Mouse (Mus musculus) brown adipose tissue, adult 24 weeks (tissue): ENCODE data around the gene Lpin3. TPM values are rescaled to one million over a fixed set of nuclear protein-coding genes. Genes with fewer than 3 reads are reported as not detected.

ENCODE experiments used
- H3K27ac ChIP-seq: fragments of 200-500 bp; replicated peaks from 2 replicates; pipeline ENCODE4 v1.5.1; 2012; ENCODE audit warnings: low read depth, mild to moderate bottlenecking, low read length
- H3K4me1 ChIP-seq: fragments of 200-500 bp; 2 replicates; pipeline ENCODE4 v1.6.1; 2012; ENCODE audit warnings: low read length, mixed read lengths; ENCODE audit not compliant: control insufficient read depth, insufficient read depth, insufficient read length
- H3K4me3 ChIP-seq: fragments of 200-500 bp; 2 replicates; pipeline ENCODE4 v1.5.1; 2012; ENCODE audit warnings: low read depth, mild to moderate bottlenecking, low read length, moderate library complexity; ENCODE audit not compliant: insufficient read depth
- polyA plus RNA-seq: library from polyadenylated mRNA; stranded (reverse); fragments of >200 nt; gene quantifications from 2 replicates; pipeline ENCODE4 v1.2.4, GENCODE M21; 2012; ENCODE audit not compliant: missing spikeins, insufficient read depth, insufficient read length

Lpin3 gene
- polyA plus RNA-seq, 1 experiment = 0.71 TPM

DNA sequence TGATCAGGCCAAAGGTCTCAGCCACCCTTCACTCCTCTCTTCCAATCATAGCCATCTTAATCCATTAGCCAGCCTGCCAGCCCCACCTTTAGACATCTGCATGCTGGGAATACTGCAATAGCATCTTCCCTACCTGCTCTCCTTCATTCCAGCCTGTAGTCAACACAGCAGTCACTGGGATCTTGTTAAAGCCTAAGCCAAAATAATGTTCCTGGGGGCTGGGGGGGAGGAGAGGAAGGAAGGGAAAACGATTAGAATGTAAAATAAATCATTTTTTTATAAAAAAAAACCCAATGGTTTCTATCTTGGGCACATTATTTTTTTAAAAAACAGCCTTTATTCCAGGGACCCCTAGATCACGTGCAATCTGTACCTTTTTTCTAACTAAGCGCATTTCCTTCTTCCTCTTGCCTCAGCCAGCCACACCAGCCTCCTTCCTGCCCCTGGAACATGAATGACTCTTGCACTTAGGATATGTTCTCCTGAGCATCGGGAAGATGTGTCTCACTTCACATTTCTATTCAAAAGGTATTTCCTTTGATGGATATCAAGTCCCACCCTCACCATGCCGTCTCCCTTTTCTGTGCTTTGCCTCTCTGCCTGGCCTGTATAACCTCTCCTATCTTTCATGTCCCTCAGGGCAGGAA, 6.1 kb upstream of the Lpin3 start:
- H3K4me3 ChIP-seq = no peak overlapping the region
- H3K27ac ChIP-seq = peak overlapping the region; percentile 95
- H3K4me1 ChIP-seq = peaks cover 15% of the 10 kb centered on the region; the same call in 1 of the 2 replicates

DNA sequence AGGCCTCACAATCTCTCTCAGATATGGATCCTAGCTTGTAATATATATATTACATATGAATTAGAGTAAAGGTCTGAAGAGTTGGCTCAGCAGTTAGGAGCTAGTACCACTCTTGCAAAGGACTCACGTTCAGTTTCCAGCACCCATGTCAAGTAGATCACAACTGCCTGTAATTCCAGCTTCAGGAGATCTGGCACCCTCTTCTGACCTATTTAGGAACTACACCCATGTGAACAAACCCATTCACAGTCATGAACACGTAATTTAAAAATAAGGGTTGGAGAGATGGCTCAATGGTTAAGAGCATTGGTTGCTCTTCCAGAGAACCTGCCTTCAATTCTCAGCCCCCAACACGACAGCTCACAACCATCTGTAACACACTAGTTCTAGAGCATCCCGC, 4.4 kb upstream of the Lpin3 start:
- H3K27ac ChIP-seq = no peak overlapping the region

DNA sequence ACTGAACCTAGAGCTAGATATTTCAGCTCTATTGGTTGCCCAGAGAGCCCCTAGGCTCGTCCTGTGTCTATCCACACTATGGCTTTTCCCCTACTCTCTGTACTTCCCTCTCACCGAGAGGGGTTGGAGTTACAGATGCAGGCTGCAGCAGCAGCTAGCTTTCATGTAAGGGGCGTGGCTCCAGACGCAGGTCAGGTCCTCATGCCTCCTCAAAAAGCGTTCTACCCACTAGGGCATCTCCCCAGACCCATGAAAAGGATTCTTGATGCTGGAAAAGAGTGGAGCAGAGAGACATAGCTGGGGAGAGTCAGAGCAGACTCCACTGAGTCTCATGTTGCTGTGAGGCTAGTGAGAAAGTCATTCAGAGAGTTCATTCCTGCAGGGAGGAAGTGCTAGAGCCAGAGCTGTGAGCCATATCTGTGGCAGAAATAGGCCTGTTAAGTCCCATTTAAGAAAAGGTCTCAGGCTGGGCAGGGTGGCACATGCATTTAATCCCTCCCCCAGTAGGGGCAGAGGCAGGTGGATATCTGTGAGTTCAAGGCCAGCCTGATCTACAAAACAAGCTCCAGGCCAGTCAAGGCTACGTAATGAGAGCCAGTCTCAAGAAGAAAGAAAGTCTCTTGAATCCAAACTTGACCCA, 1.1 kb downstream of the Lpin3 start:
- Histone ChIP-seq H3K27ac (peak overlapping the region; percentile 95), H3K4me3 (peak overlapping the region; percentile 28), H3K4me1 (peaks cover 46% of the 10 kb centered on the region)

More for the DNA sequence above, 4.4 kb upstream of the Lpin3 start:
- no peak overlapping the region for H3K4me3 ChIP-seq
- peaks cover 22% of the 10 kb centered on the region for H3K4me1 ChIP-seq

DNA sequence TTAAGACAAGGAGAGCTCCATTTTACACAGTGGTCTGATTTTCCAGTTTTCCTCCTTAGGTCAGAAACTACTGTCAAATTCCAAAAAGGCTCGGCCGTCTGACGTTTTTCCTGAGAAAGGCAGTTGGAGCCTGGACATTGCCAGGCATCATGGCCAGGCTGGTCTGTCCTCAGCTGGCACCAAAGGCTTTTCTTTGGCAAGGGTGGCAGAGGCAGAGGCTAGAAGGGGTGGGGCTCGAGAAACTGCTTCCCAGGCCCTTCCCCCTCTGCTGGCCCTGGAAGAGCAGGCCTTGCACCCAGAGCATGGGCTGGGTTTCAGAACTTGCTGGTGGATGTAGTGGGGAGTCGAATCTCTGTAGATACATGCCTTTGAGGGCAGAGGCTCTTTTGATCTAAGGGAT, 2.0 kb downstream of the Lpin3 start:
- peak overlapping the region; percentile 95 for H3K27ac ChIP-seq
- H3K4me1 ChIP-seq = peaks cover 46% of the 10 kb centered on the region
- no peak overlapping the region for H3K4me3 ChIP-seq

DNA sequence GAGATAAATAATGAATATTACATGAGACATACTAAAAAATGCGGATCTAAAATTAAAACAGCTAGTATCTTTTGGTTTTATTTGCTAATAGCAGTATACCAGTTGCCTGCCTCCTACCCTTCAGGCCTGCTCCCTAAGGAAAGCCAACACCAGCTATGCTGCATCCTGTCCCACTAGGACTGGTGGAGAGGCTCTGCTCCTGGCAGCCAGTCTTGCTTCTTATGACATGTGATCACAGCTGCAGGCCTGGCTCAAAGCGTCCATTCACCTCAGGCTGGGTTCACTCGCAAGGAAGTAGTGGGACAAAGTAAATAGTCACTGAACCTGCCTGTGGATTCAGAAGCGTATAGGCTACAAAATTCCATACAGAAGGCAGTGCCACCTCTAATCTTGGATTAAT, 3.4 kb downstream of the Lpin3 start:
- H3K4me1 ChIP-seq = peaks cover 46% of the 10 kb centered on the region
- H3K4me3 ChIP-seq = no peak overlapping the region
- peak overlapping the region; percentile 58 for H3K27ac ChIP-seq

DNA sequence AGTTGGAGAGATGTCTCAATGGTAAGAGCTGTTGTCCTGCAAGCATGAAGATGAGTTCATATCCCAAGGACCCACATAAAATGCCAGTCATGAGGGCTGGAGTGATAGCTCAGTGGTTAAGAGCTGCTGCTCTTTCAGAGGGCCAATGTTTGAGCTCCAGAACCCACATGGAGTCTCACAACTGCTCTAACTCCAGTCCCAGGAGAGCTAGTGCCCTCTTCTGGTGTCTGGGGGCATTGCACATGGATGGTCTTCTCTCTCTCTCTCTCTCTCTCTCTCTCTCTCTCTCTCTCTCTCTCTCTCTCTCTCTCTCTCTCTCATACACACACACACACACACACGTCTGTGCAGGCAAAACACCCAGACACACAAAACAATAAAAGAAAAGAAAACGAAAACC, 4.4 kb downstream of the Lpin3 start:
- peak overlapping the region; percentile 58; the same call in 1 of the 2 replicates for H3K27ac ChIP-seq
- peaks cover 45% of the 10 kb centered on the region for H3K4me1 ChIP-seq
- no peak overlapping the region for H3K4me3 ChIP-seq

DNA sequence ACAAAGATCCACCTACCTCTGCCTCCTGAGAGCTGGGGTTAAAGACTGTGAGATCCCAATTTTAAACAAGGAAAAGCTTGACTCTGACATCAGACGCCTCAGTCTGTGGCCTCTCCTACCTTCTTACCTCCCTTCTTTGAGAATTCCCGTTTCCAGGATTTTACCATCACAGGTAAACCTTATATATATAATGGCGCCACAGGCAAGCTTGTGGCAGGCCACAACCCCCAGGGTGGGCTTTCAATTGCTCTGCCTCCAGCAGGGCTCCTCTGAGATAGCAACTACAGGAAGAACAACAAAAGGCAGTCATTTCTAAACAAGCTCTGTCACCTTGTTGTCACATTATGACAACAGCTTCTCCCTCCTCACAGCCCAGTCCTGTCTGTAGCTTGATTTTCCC, 5.8 kb downstream of the Lpin3 start:
- no peak overlapping the region for H3K4me3 ChIP-seq
- no peak overlapping the region for H3K27ac ChIP-seq
- peaks cover 31% of the 10 kb centered on the region for H3K4me1 ChIP-seq

DNA sequence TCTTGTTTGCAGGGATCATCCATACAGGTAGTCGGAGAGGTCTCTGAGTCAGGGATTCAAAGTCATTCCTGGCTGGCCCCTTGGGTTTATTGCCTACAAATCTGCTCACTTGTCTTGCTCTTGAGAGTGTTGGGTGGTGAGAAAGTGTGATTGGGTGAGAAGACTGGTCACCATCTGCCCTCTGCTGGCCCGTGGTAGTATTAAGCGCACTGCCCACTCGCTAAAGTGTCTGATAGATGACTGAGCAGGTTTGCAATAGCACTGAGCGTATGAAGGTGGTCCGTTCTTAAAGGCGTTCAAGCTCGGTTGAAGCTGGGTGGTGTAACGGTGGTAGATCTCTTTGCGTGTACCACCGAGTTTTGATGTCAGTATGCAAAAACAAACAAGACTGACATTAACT, 6.8 kb downstream of the Lpin3 start:
- H3K27ac ChIP-seq = no peak overlapping the region
- peak overlapping the region; percentile 40 for H3K4me3 ChIP-seq
- H3K4me1 ChIP-seq = peaks cover 21% of the 10 kb centered on the region

DNA sequence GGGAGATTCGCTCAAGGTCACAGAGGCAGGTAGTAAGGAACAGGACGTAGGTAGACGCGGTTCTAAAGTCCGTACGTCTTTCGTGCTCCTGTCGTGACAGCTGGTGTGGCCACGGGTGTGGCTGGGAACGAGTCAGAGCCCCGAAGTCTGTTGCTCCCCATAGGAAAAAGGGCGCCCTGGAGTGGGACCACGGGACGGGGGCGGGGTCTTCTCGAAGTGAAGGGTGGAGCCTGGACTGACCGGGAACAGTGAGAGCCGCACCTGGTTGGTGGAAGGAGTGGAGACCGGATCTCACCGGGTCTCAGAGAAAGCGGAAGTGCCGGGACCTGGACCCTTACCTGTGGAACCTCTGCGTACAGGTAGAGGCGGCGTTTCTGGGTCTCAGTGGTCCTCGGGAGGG, 7.4 kb downstream of the Lpin3 start:
- Histone ChIP-seq H3K27ac (no peak overlapping the region), H3K4me3 (peak overlapping the region; percentile 40), H3K4me1 (peaks cover 15% of the 10 kb centered on the region; the same call in 1 of the 2 replicates)

DNA sequence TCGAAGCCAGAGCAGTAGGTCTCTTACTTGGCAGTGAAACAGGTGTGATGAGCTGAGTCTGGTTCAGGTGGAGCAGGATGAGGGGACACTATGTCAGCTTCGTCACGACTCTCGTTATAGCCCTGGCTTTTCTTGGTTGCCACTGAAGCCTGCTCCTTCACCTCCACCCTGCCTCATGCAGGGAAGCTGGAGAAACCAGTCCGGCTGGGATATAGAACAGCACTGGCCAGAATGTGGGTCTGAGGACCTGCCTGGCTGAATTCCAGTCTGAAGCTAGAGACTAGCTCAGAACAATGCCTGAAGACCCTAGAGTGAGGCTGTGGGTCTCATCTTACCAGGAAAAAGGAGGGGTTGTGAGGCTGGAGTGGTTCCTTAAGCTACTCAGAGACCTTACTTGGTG, 10.6 kb downstream of the Lpin3 start:
- Histone ChIP-seq H3K27ac (no peak overlapping the region), H3K4me1 (no peaks in the 10 kb centered on the region), H3K4me3 (no peak overlapping the region)

DNA sequence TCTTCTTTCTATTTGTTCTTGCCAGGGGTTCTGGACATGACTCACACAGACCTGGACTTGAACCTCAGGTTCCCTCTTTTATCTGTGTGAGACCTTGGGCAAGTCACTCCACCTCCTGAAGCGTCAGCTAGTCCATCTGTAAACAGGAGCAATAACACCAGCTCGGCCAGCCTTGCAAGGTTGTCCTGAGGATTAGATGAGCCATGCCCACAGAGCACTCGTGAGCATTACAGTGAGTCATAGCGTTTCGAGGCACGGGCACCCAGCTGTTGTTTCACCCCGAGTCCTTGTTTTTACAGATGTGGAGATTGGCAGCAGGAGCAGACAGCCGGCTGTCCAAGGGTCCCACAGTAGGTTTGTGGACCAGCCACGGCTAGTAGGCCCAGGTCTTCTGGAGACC, 11.2 kb downstream of the Lpin3 start:
- no peak overlapping the region for H3K27ac ChIP-seq
- no peak overlapping the region for H3K4me3 ChIP-seq
- H3K4me1 ChIP-seq = no peaks in the 10 kb centered on the region

DNA sequence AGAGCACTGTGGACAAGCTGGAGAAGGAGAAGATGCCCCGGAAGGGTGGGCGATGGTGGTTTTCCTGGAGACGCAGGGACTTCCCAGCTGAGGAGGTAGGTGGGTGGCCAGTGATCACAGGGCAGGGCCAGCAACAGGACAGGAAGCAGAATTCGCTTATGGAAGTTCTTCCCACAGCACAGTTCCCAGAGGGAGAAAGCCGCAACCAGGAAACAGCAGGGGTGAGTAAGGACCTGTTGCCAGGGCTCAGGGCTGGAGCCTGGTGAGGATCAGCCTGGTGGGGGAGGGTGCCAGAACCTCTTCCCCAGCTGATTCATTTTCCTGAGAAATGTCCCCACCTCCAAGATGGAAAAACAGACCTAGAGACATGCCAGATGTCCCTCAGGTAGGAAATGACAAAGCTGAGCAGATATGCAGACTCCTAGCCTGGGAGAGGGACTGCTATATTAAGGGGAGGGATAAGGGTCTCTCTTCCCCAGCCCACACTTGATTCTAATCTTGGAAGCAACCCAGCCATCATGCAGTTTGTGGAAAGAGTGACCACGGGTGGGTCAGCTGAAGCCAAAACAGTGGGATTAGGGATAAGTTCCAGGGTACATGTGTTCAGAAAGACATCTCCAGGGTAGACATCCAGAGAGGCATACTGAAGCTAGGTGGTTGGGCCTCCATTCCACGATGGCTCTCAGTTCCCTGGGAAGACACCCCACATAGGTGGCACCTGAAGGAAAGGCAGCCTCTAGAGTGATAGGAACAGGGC, 21.4 kb downstream of the Lpin3 start:
- H3K4me3 ChIP-seq = no peak overlapping the region
- peaks cover 5% of the 10 kb centered on the region for H3K4me1 ChIP-seq
- no peak overlapping the region for H3K27ac ChIP-seq

DNA sequence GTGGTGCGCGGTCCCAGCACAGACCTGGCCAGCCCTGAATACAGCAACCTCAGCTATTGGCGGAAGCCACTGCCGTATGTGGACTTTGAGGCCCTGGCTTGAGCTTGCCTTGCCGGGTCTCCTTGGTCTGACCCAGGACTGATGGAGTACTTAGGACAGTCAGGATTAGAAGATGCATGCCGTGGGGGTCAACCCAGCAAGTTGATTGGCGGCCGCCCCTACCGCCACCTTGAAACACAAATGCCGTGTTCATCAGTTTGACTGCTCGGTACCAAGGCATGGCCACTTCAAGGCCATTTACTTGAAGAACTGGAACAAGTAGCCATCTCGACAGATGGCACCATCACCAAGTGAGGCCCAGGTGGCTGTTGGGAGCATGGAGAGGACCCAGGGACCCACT, 24.8 kb downstream of the Lpin3 start:
- H3K4me1 ChIP-seq = peaks cover 5% of the 10 kb centered on the region
- no peak overlapping the region for H3K27ac ChIP-seq
- no peak overlapping the region for H3K4me3 ChIP-seq

DNA sequence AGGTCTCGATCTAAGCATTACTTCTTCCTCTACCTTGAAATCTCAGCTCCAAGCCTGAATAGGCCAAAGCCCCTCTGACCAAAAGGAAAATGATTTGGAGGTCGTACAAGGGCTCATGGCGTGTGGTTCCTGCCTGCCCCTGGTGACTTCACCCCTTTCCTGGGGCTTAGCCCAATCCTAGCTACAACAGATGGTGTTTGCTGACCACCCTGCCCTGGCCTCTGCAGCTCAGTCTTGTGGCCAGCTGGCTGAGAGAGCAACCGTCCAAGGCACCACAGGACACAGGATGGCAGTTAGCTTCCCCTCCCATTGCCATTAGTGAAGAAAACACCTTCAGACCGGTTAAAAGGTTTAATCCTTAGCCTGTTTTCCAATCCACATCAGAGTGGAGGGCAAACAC, 25.6 kb downstream of the Lpin3 start:
- Histone ChIP-seq H3K4me1 (peaks cover 5% of the 10 kb centered on the region), H3K27ac (no peak overlapping the region), H3K4me3 (no peak overlapping the region)

DNA sequence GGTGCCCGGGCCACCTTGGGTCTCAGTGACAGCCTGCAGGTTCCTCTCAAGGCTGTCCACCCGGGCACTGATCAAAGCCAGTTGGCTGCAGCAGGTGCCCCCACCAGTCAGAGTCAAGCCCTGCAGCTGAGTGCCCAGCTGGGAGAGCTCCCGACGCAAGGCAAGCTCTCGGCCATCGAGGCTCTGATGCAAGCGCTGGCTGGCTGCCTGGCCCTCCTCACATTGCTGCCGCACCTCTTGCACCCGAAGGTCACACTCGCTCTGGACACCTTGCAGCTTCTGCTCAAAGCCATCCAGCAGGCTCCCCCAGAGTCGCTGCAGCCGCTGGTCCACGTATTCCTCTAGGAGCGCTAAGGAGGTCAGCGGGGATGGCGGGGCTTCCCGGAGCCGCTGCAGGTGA, 28.1 kb downstream of the Lpin3 start:
- no peak overlapping the region for H3K4me3 ChIP-seq
- H3K4me1 ChIP-seq = no peaks in the 10 kb centered on the region; the same call in 1 of the 2 replicates
- no peak overlapping the region for H3K27ac ChIP-seq
